Mouse (Mus musculus) small intestine, adult 2 months (tissue): ENCODE data around the gene Fhod1.

Source experiments
- CTCF ChIP-seq: fragments of 200-500 bp; IDR thresholded peaks from 2 replicates; pipeline ENCODE4 v1.5.1; 2012; ENCODE audit warnings: low read depth, mild to moderate bottlenecking, control low read depth, inconsistent platforms, low read length, moderate library complexity, mixed read lengths; ENCODE audit not compliant: insufficient replicate concordance, insufficient read length; ENCODE audit errors: extremely low read depth
- POLR2A ChIP-seq: fragments of 200-500 bp; IDR thresholded peaks from 2 replicates; pipeline ENCODE4 v1.6.1; 2012; ENCODE audit warnings: low read depth, mild to moderate bottlenecking, control low read depth, inconsistent platforms, low read length, moderate library complexity

- no peak for TF ChIP-seq CTCF
- no peak for TF ChIP-seq POLR2A
Measured at GRCm38 (mm10) chr8:105298351-105299252, 49.2 kb downstream of the Fhod1 start.
